Mouse (Mus musculus): ENCODE measurements around the gene Usp24. TPM values are rescaled to one million over a fixed set of nuclear protein-coding genes. Genes with fewer than 3 reads are reported as not detected.
"Not testable (repeated sequence)": the region's sequence is repeated elsewhere in the genome, so short reads cannot be mapped to it uniquely, and the experiment has no call there.

The Usp24 gene
- polyA plus RNA-seq, 1 experiment from 2014 or later = 10.8 TPM

DNA sequence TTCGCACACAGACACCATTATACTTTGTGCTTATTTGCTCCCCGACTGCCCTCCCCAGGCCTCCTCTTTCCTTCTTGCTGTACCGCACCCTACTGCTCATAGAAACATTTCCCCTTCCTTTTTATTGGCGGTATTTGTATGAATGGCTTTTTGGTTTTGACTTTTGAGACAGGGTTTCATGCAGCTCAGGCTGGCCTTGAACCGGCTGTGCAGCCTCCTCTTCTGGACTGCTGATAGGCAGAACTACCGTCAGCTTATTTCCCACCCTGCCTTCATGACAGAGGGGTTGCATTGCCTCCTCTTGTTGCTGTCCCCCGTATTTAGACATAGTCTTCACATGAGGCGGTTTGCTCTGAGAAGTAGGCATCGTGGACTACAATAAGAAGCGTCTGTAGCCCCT lies 6.8 kb downstream of the Usp24 start:
- ATAC-seq (ENCODE audit: low FRiP score, low read depth) = no peak
- 93% methylated on average over 10 of the region's 10 CpGs for WGBS

DNA sequence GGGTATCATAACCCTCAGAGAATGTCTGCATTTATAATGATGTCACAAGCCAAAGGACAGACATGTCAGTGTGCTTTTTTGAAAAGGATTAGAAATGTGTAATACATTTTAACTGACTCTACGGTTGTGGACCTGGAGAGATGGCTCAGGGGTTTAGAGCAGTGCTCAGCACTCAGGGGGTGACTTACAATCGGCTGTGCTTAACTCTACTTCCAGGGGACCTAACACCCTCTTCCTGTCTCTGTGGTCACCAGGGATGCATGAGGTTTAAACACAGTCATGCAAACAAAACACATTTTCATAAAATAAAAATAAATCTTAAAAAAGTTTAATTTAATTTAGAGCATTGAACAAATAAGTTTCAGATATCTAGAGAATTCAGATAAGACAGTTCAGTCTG lies 7.3 kb downstream of the Usp24 start:
- WGBS = 76% methylated on average over 2 of the region's 2 CpGs
- Histone ChIP-seq H3K4me2 (replicated peaks) (no peak overlapping the region), H3K36me3 (0 out of 2 replicates have a peak, but pooled peaks cover 3% of the 10 kb centered on the region), H3K4me3 (no peak overlapping the region), H3K27ac (replicated peaks) (no peak overlapping the region), H3K9me3 (no peaks in the 10 kb centered on the region), H3K27me3 (no peaks in the 10 kb centered on the region), H3K4me1 (peaks cover 12% of the 10 kb centered on the region; the same call in 1 of the 2 replicates), H3K9ac (replicated peaks) (no peak overlapping the region)
- no peak for ATAC-seq (ENCODE audit: low FRiP score, low read depth)

More for the DNA sequence above, 6.8 kb downstream of the Usp24 start:
- Histone ChIP-seq H3K9ac (replicated peaks) (no peak overlapping the region), H3K36me3 (0 out of 2 replicates have a peak, but pooled peaks cover 3% of the 10 kb centered on the region), H3K9me3 (no peaks in the 10 kb centered on the region), H3K4me1 (peaks cover 16% of the 10 kb centered on the region), H3K27ac (replicated peaks) (no peak overlapping the region), H3K27me3 (no peaks in the 10 kb centered on the region), H3K4me2 (replicated peaks) (no peak overlapping the region), H3K4me3 (no peak overlapping the region)

DNA sequence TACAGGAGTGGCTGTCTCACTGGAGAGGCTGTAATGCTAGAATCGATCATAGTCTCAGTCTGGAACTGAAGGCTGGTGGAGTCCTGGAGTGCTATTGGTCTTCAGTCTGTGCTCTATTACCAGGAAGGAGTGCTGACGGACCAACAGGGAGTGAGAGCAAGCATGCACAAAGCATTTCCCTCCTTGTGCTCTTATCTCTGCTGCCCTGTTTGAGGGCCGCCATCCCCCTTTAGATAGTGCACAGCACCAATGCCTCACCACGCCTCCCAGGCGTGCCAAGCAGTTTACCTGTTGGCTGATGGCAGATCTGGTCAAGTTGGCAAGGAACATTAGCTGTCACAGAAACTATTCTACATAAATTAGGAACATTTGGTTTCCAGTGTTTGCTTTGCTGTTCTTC lies 11.4 kb downstream of the Usp24 start:
- Histone ChIP-seq H3K36me3 (0 out of 2 replicates have a peak, but pooled peaks cover 3% of the 10 kb centered on the region), H3K4me3 (no peak overlapping the region), H3K4me1 (no peaks in the 10 kb centered on the region), H3K9me3 (no peaks in the 10 kb centered on the region), H3K27me3 (no peaks in the 10 kb centered on the region), H3K9ac (replicated peaks) (no peak overlapping the region), H3K4me2 (replicated peaks) (no peak overlapping the region), H3K27ac (replicated peaks) (no peak overlapping the region)
- no peak for ATAC-seq (ENCODE audit: low FRiP score, low read depth)
- WGBS = 94% methylated on average over 5 of the region's 5 CpGs

DNA sequence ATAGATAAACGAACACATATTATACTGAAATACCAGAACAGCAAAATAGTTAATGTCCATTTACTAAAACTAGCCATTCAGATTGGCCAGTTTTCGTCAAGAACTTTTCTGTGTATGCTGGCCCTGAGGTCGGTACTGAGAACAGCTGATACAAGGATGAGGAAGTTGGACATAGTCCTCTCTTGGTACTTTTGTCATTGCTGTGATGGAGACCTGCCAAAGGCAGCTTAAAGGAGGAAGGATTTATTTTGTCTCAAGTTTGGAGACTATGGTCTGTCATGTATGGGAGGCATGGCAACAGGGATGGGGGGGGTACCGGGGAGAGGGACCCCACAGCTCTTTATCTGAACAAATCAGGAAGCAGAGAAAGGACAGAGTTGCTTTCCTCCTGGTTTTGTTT lies 12.7 kb downstream of the Usp24 start:
- H3K4me1 ChIP-seq = no peaks in the 10 kb centered on the region
- no peaks in the 10 kb centered on the region for H3K27me3 ChIP-seq
- no peak overlapping the region for H3K27ac ChIP-seq (replicated peaks)
- H3K4me3 ChIP-seq = no peak overlapping the region
- 0 out of 2 replicates have a peak, but pooled peaks cover 3% of the 10 kb centered on the region for H3K36me3 ChIP-seq
- H3K9me3 ChIP-seq = no peaks in the 10 kb centered on the region
- no peak for ATAC-seq (ENCODE audit: low FRiP score, low read depth)
- no peak overlapping the region for H3K4me2 ChIP-seq (replicated peaks)
- 92% methylated on average over 4 of the region's 4 CpGs for WGBS
- no peak overlapping the region for H3K9ac ChIP-seq (replicated peaks)

DNA sequence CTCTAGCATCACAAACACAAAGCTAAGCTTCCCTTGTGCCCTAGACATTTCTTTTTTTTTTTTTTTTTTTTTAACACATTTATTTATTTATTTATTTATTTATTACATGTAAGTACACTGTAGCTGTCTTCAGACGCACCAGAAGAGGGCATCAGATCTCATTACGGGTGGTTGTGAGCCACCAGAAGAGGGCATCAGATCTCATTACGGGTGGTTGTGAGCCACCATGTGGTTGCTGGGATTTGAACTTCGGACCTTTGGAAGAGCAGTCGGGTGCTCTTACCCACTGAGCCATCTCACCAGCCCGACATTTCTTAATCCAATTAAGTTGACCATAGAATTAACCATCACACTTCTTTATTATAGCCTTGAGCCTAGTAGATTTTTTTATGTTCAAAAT lies 13.2 kb downstream of the Usp24 start:
- not testable (repeated sequence) for ATAC-seq (ENCODE audit: low FRiP score, low read depth); H3K9ac ChIP-seq (replicated peaks); H3K4me1 ChIP-seq; H3K4me2 ChIP-seq (replicated peaks); H3K27ac ChIP-seq (replicated peaks); H3K9me3 ChIP-seq; H3K36me3 ChIP-seq; H3K27me3 ChIP-seq; H3K4me3 ChIP-seq
- WGBS = 90% methylated on average over 6 of the region's 6 CpGs

DNA sequence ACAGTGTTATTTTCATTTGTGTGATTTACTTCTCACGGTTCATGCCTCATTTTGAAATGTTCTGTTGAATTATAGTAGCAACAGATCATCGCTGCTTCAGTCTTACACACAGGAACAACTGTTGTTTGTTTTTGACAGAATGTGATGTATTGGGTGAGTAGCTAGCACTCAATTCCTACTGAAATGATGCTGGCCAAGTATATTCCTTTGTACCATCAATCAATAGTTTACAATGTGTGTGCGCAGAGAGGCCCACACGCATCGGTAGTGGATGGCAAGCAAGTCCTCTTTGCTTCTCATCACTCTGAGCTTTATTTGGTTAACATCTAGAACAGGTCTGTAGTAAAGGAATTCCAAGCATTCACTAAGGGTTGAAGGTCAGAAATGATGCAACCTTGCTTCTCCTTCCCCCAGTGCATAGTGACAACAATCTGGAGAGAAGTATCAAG lies 14.4 kb downstream of the Usp24 start:
- no peak overlapping the region for H3K4me2 ChIP-seq (replicated peaks)
- H3K36me3 ChIP-seq = 0 out of 2 replicates have a peak, but pooled peaks cover 3% of the 10 kb centered on the region
- 89% methylated on average over 5 of the region's 5 CpGs for WGBS
- no peak overlapping the region for H3K9ac ChIP-seq (replicated peaks)
- ATAC-seq (ENCODE audit: low FRiP score, low read depth) = no peak
- H3K4me1 ChIP-seq = no peaks in the 10 kb centered on the region
- no peak overlapping the region for H3K4me3 ChIP-seq
- no peaks in the 10 kb centered on the region for H3K9me3 ChIP-seq
- no peak overlapping the region for H3K27ac ChIP-seq (replicated peaks)
- H3K27me3 ChIP-seq = no peaks in the 10 kb centered on the region

DNA sequence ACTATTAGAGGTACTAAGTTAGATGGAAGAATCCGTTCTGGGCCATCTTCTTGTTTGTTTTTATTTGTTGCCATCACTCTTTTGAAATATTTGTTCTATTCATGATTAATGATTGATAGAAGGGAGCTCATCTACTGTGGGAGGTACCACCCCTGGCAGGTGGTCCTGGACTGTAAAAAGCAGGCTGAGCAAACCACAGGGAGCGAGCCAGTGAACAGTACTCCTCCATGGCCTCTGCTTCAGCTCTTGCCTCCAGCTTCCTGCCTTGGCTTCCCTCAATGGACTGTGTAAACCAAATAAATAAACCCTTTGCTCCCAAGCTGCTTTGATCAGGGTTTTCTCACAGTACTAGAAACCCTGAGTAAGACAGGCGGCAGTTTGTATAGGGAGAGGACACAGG lies 17.1 kb downstream of the Usp24 start:
- Histone ChIP-seq H3K4me2 (replicated peaks) (no peak overlapping the region), H3K27ac (replicated peaks) (no peak overlapping the region), H3K36me3 (no peaks in the 10 kb centered on the region), H3K9me3 (no peaks in the 10 kb centered on the region), H3K4me3 (no peak overlapping the region), H3K4me1 (no peaks in the 10 kb centered on the region), H3K9ac (replicated peaks) (no peak overlapping the region), H3K27me3 (no peaks in the 10 kb centered on the region)
- 90% methylated on average over 3 of the region's 3 CpGs for WGBS
- no peak for ATAC-seq (ENCODE audit: low FRiP score, low read depth)

DNA sequence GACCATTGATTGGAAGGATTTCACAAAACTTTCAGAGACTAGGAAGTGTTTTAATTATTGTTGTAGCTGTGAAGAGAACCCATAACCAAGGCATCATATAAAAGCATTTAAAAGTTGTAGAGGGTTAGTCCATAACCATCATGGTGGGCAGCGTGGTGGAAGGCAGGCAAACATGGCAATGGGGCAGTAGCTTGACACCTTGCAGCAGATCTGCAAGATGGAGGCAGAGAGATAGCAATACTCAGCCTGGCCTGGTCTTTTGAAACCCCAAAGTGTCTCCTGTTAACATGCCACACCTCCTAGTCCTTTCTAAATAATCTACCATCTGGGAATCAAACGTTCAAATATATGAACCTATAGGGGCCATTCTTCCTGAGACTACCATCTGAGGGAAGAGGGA lies 17.6 kb downstream of the Usp24 start:
- WGBS = 98% methylated on average over 2 of the region's 2 CpGs

DNA sequence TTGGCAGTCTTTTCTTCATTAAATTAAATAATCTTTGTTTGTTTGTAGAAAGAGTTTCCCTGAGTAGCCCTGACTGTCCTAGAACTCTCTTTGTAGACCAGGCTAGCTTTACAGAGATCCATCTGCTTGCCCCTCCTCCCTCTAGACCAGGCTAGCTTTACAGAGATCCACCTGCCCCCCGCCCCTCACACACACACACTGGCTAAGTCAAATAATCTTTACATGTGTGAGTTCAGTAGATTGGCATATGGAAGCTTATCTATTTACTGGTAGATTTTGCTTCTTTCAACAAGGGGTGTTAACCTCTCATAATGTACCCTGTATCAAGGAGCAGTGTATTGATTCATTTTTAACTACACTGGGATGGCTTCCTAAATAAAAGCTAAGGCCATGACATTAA lies 19.8 kb downstream of the Usp24 start:
- no peaks in the 10 kb centered on the region for H3K4me1 ChIP-seq
- no peaks in the 10 kb centered on the region for H3K36me3 ChIP-seq
- H3K27ac ChIP-seq (replicated peaks) = no peak overlapping the region
- H3K4me2 ChIP-seq (replicated peaks) = no peak overlapping the region
- no peak overlapping the region for H3K4me3 ChIP-seq
- H3K27me3 ChIP-seq = no peaks in the 10 kb centered on the region
- H3K9me3 ChIP-seq = no peaks in the 10 kb centered on the region
- no peak for ATAC-seq (ENCODE audit: low FRiP score, low read depth)
- 100% methylated on average over 1 of the region's 1 CpGs for WGBS
- H3K9ac ChIP-seq (replicated peaks) = no peak overlapping the region

More for the DNA sequence above, 17.6 kb downstream of the Usp24 start:
- H3K4me2 ChIP-seq (replicated peaks) = no peak overlapping the region
- H3K4me3 ChIP-seq = no peak overlapping the region
- ATAC-seq (ENCODE audit: low FRiP score, low read depth) = no peak
- H3K4me1 ChIP-seq = no peaks in the 10 kb centered on the region
- H3K36me3 ChIP-seq = no peaks in the 10 kb centered on the region
- no peak overlapping the region for H3K27ac ChIP-seq (replicated peaks)
- no peak overlapping the region for H3K9ac ChIP-seq (replicated peaks)
- no peaks in the 10 kb centered on the region for H3K27me3 ChIP-seq
- H3K9me3 ChIP-seq = no peaks in the 10 kb centered on the region

DNA sequence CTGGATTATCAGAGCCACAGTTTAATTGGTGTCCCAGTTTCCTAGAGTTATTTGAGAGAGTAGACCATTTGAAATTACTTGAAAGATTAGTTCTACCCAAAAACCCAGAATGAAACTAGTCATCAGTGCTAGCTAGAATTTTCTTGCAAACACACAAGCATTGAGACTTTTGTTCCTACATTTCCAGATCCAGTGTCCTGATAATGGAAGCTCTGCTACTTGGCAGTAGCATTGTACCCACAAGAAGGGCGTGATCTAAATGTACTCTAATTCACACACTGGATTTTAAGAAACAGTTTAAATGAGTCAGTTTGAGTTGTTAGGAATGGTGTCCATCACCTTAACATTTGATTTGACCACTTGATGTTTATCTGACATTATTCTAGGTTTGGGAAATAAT lies 31.7 kb downstream of the Usp24 start:
- no peak overlapping the region for H3K9ac ChIP-seq (replicated peaks)
- no peaks in the 10 kb centered on the region for H3K9me3 ChIP-seq
- H3K4me3 ChIP-seq = no peak overlapping the region
- 89% methylated on average over 1 of the region's 1 CpGs for WGBS
- no peak overlapping the region for H3K4me2 ChIP-seq (replicated peaks)
- H3K36me3 ChIP-seq = peaks cover 37% of the 10 kb centered on the region
- no peaks in the 10 kb centered on the region for H3K4me1 ChIP-seq
- no peak for ATAC-seq (ENCODE audit: low FRiP score, low read depth)
- H3K27ac ChIP-seq (replicated peaks) = no peak overlapping the region
- H3K27me3 ChIP-seq = no peaks in the 10 kb centered on the region

DNA sequence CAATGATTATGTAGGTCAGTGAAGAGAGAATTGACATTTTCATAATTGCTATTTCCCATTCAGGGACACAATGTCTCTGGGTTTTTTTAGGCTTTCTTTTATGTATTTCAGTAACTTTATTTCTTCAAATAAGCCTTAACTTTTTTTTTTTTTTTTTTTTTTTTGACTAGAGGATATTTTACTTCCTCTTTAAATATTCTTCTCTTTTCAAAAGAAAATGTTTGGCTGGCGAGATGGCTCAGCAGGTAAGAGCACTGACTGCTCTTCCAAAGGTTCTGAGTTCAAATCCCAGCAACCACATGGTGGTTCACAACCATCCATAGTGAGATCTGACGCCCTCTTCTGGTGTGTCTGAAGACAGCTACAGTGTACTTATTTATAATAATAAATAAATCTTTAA lies 39.0 kb downstream of the Usp24 start:
- not testable (repeated sequence) for H3K27ac ChIP-seq (replicated peaks); H3K9me3 ChIP-seq; ATAC-seq (ENCODE audit: low FRiP score, low read depth); H3K9ac ChIP-seq (replicated peaks); H3K27me3 ChIP-seq; H3K4me2 ChIP-seq (replicated peaks); H3K4me1 ChIP-seq; H3K4me3 ChIP-seq
- peaks cover 37% of the 10 kb centered on the region for H3K36me3 ChIP-seq
- 82% methylated on average over 2 of the region's 2 CpGs for WGBS

DNA sequence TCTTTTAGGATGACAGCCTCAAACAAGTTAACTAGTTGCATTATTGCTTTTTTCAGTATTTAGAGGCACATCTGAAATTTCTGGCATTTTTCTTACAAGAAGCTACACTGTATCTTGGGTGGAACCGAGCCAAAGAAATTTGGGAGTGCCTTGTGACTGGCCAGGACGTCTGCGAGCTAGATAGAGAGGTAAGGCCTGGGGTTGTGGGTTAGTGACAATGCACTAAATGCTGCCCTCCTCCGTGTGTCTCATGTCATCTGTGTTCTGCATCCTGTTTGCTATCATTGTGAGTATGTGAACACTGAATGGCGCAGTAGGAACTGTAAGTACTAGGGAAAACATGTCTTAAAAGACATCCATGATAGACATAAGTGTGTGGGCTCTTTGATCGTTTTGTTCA lies 54.0 kb downstream of the Usp24 start:
- peaks cover 44% of the 10 kb centered on the region for H3K36me3 ChIP-seq

DNA sequence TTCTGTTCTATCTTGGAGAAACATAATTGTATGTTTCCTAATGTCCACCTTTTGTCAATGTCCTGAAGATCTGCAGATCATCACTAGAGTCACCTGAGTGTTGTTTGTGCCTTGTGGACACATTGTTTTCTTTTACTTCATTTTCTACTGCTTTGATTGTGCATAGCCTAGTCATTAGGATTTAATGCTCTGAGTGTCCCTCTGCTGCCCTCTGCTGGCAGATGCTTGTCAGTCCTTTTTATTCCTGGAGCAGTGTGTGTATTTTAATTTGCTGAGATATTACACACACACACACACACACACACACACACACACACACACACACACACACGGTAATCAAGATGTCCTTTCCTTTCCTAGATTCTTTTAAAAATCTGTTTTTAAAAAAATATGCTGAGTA lies 59.8 kb downstream of the Usp24 start:
- no peaks in the 10 kb centered on the region for H3K27me3 ChIP-seq
- no peak for ATAC-seq (ENCODE audit: low FRiP score, low read depth)
- no peak overlapping the region for H3K27ac ChIP-seq (replicated peaks)
- WGBS = 35% methylated on average over 1 of the region's 1 CpGs
- no peaks in the 10 kb centered on the region for H3K9me3 ChIP-seq
- H3K9ac ChIP-seq (replicated peaks) = no peak overlapping the region
- H3K4me3 ChIP-seq = no peak overlapping the region
- H3K36me3 ChIP-seq = peaks cover 62% of the 10 kb centered on the region
- no peaks in the 10 kb centered on the region for H3K4me1 ChIP-seq
- H3K4me2 ChIP-seq (replicated peaks) = no peak overlapping the region

More for the DNA sequence above, 54.0 kb downstream of the Usp24 start:
- no peak for ATAC-seq (ENCODE audit: low FRiP score, low read depth)
- Histone ChIP-seq H3K4me1 (no peaks in the 10 kb centered on the region), H3K27ac (replicated peaks) (no peak overlapping the region), H3K4me3 (no peak overlapping the region), H3K27me3 (no peaks in the 10 kb centered on the region), H3K4me2 (replicated peaks) (no peak overlapping the region), H3K9me3 (no peaks in the 10 kb centered on the region), H3K9ac (replicated peaks) (no peak overlapping the region)
- WGBS = 92% methylated on average over 6 of the region's 6 CpGs

Measured in midbrain, embryonic 12.5 days (tissue).